Mouse (Mus musculus): ENCODE results near the gene Grb2.

The Grb2 gene

GRCm38 (mm10) chr11:115711133-115711532 lies 2.7 kb upstream of the Grb2 start:
- DNase-seq: no peak

- no peak for DNase-seq
Observed at GRCm38 (mm10) chr11:115709829-115710559, 1.6 kb upstream of the Grb2 start.

- peak; percentile 35 to 47 for DNase-seq
Observed at GRCm38 (mm10) chr11:115708956-115709828, 795 bp upstream of the Grb2 start.

- peak; percentile 57 to 67 for DNase-seq
Observed at GRCm38 (mm10) chr11:115707313-115708208, 836 bp downstream of the Grb2 start.

GRCm38 (mm10) chr11:115706584-115706983 lies 1.8 kb downstream of the Grb2 start:
- no peak for DNase-seq

GRCm38 (mm10) chr11:115705561-115705960 lies 2.8 kb downstream of the Grb2 start:
- DNase-seq: no peak

- no peak for DNase-seq
Observed at GRCm38 (mm10) chr11:115704648-115705047, 3.7 kb downstream of the Grb2 start.

- DNase-seq: no peak
Observed at GRCm38 (mm10) chr11:115703466-115703865, 4.9 kb downstream of the Grb2 start.

- DNase-seq: peak; percentile 93 to 95
Observed at GRCm38 (mm10) chr11:115698986-115699728, 9.2 kb downstream of the Grb2 start.

- no peak for DNase-seq
Observed at GRCm38 (mm10) chr11:115697722-115698121, 10.7 kb downstream of the Grb2 start.

GRCm38 (mm10) chr11:115697091-115697490 lies 11.3 kb downstream of the Grb2 start:
- no peak for DNase-seq

- DNase-seq: no peak
Observed at GRCm38 (mm10) chr11:115696471-115696870, 11.9 kb downstream of the Grb2 start.

GRCm38 (mm10) chr11:115693979-115694578 lies 14.3 kb downstream of the Grb2 start:
- no peak for DNase-seq

- peak; percentile 47 to 54 for DNase-seq
Observed at GRCm38 (mm10) chr11:115692800-115693199, 15.6 kb downstream of the Grb2 start.

GRCm38 (mm10) chr11:115691976-115692375 lies 16.4 kb downstream of the Grb2 start:
- peak in 1 of 2 experiments; percentile 19 for DNase-seq

GRCm38 (mm10) chr11:115691511-115691910 lies 16.9 kb downstream of the Grb2 start:
- DNase-seq: no peak

GRCm38 (mm10) chr11:115691013-115691412 lies 17.4 kb downstream of the Grb2 start:
- no peak for DNase-seq

GRCm38 (mm10) chr11:115690356-115690755 lies 18.0 kb downstream of the Grb2 start:
- DNase-seq: peak; percentile 44 to 58

GRCm38 (mm10) chr11:115689137-115689915 lies 19.1 kb downstream of the Grb2 start:
- DNase-seq: no peak

GRCm38 (mm10) chr11:115686369-115686768 lies 22.0 kb downstream of the Grb2 start:
- no peak for DNase-seq

- no peak for DNase-seq
Observed at GRCm38 (mm10) chr11:115685954-115686353, 22.4 kb downstream of the Grb2 start.
